Comparison of ENCODE assay signal across 26 mouse cellular contexts in the genomic region with DNA sequence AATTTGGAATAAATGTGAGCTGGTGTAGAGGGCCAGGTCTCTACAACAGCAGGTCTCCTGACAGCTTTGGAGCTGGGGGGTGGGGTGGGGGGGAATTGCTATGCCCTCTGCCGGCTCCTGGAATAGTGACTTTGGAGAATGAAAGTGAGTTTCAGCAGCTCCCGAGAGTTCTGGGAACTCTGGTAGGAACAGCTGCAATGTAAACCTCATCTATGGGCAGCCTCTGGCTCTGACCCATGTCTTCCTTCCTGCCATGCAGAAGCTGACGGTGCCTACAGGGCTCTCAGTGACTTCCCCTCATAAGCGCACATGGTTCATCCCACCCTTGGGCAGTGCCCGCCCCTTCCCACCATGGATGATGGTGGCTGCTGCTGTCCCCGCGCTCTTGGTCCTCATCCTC. TPM values are rescaled to one million over a fixed set of nuclear protein-coding genes. Genes with fewer than 3 reads are reported as not detected.
DNase-seq lines count a peak whose midpoint lies in the region; ATAC-seq and TF ChIP-seq lines count a peak whose summit lies in the region.
"Had no signal": no experiment of that assay in that cellular context is flagged by ENCODE, and none has a peak within 500 bp of the region (broad histone marks: within the 10 kb centered on the region; RNA-seq: fewer than 3 reads in every experiment).

No protein-coding gene starts in this region.

- no peak for ATAC-seq in heart, embryonic 11.5 days (replicated peaks; ENCODE audit: insufficient number of reproducible peaks, low FRiP score, low TSS enrichment)
- no peak for ATAC-seq in megakaryocyte, adult 5-6 weeks (ENCODE audit: poor library complexity, severe bottlenecking)
- ATAC-seq in stomach, postnatal 0 days (ENCODE audit: low FRiP score, low TSS enrichment), result no peak
- ATAC-seq: forebrain, embryonic 14.5 days; forebrain, embryonic 16.5 days had no signal

- no peak overlapping the region for H3K9ac ChIP-seq in heart, embryonic 11.5 days (ENCODE audit: low read depth, low read length)
- no peak overlapping the region for H3K9ac ChIP-seq in stomach, postnatal 0 days (ENCODE audit: low read length)
- H3K9ac ChIP-seq: embryonic facial prominence, embryonic 13.5 days; embryonic facial prominence, embryonic 15.5 days; forebrain, embryonic 12.5 days had no signal

- H3ac ChIP-seq in myocyte (ENCODE audit: control insufficient read depth, insufficient read length), result no peak overlapping the region

- TF ChIP-seq POLR2A in myocyte (IDR thresholded peaks at IDR 0.05; ENCODE audit: insufficient read length, low read depth), result peak; percentile 18

- H3K27me3 ChIP-seq in heart, embryonic 11.5 days (ENCODE audit: control insufficient read depth, insufficient read depth, low read length), result no peaks in the 10 kb centered on the region
- H3K27me3 ChIP-seq in megakaryocyte, embryonic 14.5 days (replicated peaks), result peaks cover 91% of the 10 kb centered on the region
- H3K27me3 ChIP-seq in myocyte (ENCODE audit: control insufficient read depth, insufficient read depth, insufficient read length), result no peaks in the 10 kb centered on the region
- H3K27me3 ChIP-seq in stomach, postnatal 0 days (ENCODE audit: control insufficient read depth, insufficient read depth, low read length), result no peaks in the 10 kb centered on the region
- H3K27me3 ChIP-seq: embryonic facial prominence, embryonic 13.5 days; embryonic facial prominence, embryonic 15.5 days; forebrain, embryonic 12.5 days had no signal

- H3K9me3 ChIP-seq in heart, embryonic 11.5 days (replicated peaks; ENCODE audit: control insufficient read depth, low read length), result no peaks in the 10 kb centered on the region
- no peaks in the 10 kb centered on the region for H3K9me3 ChIP-seq in megakaryocyte, embryonic 14.5 days
- H3K9me3 ChIP-seq in stomach, postnatal 0 days (ENCODE audit: control insufficient read depth, low read length), result no peaks in the 10 kb centered on the region
- H3K9me3 ChIP-seq: embryonic facial prominence, embryonic 13.5 days; embryonic facial prominence, embryonic 15.5 days; forebrain, embryonic 10.5 days; forebrain, embryonic 12.5 days had no signal

- peaks cover 17% of the 10 kb centered on the region for H3K4me1 ChIP-seq in heart, embryonic 11.5 days (ENCODE audit: control insufficient read depth, insufficient read depth, low read length)
- peaks cover 50% of the 10 kb centered on the region for H3K4me1 ChIP-seq in megakaryocyte, embryonic 14.5 days
- 0 out of 2 replicates have a peak, but pooled peaks cover 2% of the 10 kb centered on the region for H3K4me1 ChIP-seq in stomach, postnatal 0 days (replicated peaks; ENCODE audit: control insufficient read depth, insufficient read depth)

- TF ChIP-seq CTCF in layer of hippocampus, adult 2 months (conservative IDR thresholded peaks at IDR 0.05), result 0 out of 2 replicates have a peak, but pooled peaks have one; percentile 7
- TF ChIP-seq CTCF in stomach, postnatal 0 days (IDR thresholded peaks at IDR 0.05; ENCODE audit: low read depth), result no peak

- no peak overlapping the region for H3K4me3 ChIP-seq in heart, embryonic 11.5 days (ENCODE audit: low read depth, low read length)
- no peak overlapping the region for H3K4me3 ChIP-seq in layer of hippocampus, adult 2 months
- peak overlapping the region; percentile 3 for H3K4me3 ChIP-seq in megakaryocyte, embryonic 14.5 days (replicated peaks)
- H3K4me3 ChIP-seq in myocyte, result no peak overlapping the region
- H3K4me3 ChIP-seq in stomach, postnatal 0 days (ENCODE audit: low read depth, low read length), result no peak overlapping the region
- H3K4me3 ChIP-seq: embryonic facial prominence, embryonic 13.5 days; embryonic facial prominence, embryonic 15.5 days; erythroblast, embryonic 14.5 days; forebrain, embryonic 10.5 days; forebrain, embryonic 12.5 days had no signal

- H3K4me2 ChIP-seq in heart, embryonic 11.5 days, result no peak overlapping the region
- peak overlapping the region; percentile 58 for H3K4me2 ChIP-seq in myocyte (ENCODE audit: low read depth)
- no peak overlapping the region for H3K4me2 ChIP-seq in stomach, postnatal 0 days (replicated peaks; ENCODE audit: low read depth)
- H3K4me2 ChIP-seq: embryonic facial prominence, embryonic 13.5 days; embryonic facial prominence, embryonic 15.5 days; forebrain, embryonic 12.5 days had no signal

- TF ChIP-seq EP300 in stomach, postnatal 0 days (optimal IDR thresholded peaks at IDR 0.05), result no peak

- no peaks in the 10 kb centered on the region for H3K79me2 ChIP-seq in myocyte (ENCODE audit: control insufficient read depth, insufficient read depth)

- no peak overlapping the region for H3K27ac ChIP-seq in heart, embryonic 11.5 days (ENCODE audit: low read depth, low read length)
- H3K27ac ChIP-seq in layer of hippocampus, adult 2 months, result peak overlapping the region; percentile 64
- no peak overlapping the region for H3K27ac ChIP-seq in stomach, postnatal 0 days (replicated peaks)
- H3K27ac ChIP-seq: embryonic facial prominence, embryonic 13.5 days; embryonic facial prominence, embryonic 15.5 days; forebrain, embryonic 10.5 days; forebrain, embryonic 12.5 days had no signal

- 88% methylated on average over 7 of the region's 7 CpGs for WGBS in heart, embryonic 11.5 days (ENCODE audit: insufficient replicate concordance)
- WGBS in stomach, postnatal 0 days, result 78% methylated on average over 7 of the region's 7 CpGs

- peak; percentile 76 for DNase-seq in heart, adult 11 months
- no peak for DNase-seq in layer of hippocampus, adult 2 months (ENCODE audit: low spot score in 2 of 2)
- no peak for DNase-seq in layer of hippocampus, postnatal 36 days
- no peak for DNase-seq in stomach, postnatal 0 days (ENCODE audit: low spot score)
- DNase-seq: adrenal gland, adult 2 months; adrenal gland, postnatal 10 days; adrenal gland, postnatal 25 days; cerebellum, adult 11 months; cerebellum, adult 8-10 months; cerebellum, adult 9-11 months; cerebellum, postnatal 14 days; cerebellum, postnatal 36 days; embryo, embryonic 11 days had no signal

- H3K36me3 ChIP-seq in heart, embryonic 11.5 days (ENCODE audit: control insufficient read depth, insufficient read depth, low read length), result peaks cover 14% of the 10 kb centered on the region
- H3K36me3 ChIP-seq in megakaryocyte, embryonic 14.5 days (replicated peaks; ENCODE audit: low read length), result no peaks in the 10 kb centered on the region
- no peaks in the 10 kb centered on the region for H3K36me3 ChIP-seq in myocyte (ENCODE audit: control insufficient read depth, insufficient read depth)
- H3K36me3 ChIP-seq in stomach, postnatal 0 days (ENCODE audit: control insufficient read depth, insufficient read depth, low read length), result no peaks in the 10 kb centered on the region; the same call in 1 of the 2 replicates

TF ChIP-seq in myocyte, 11 proteins besides CTCF, POLR2A, EP300 and RAD21:
- TF ChIP-seq SRF (IDR thresholded peaks at IDR 0.05; ENCODE audit: control insufficient read depth, insufficient read length, low read depth), result no peak
- TF ChIP-seq REST (IDR thresholded peaks at IDR 0.05; ENCODE audit: insufficient read depth, insufficient read length), result no peak
- peak in 2 of 3 experiments; percentile 75 to 86 for TF ChIP-seq MYOG (IDR thresholded peaks at IDR 0.05; ENCODE audit: control insufficient read depth in 1 of 3, insufficient read depth in 1 of 3, insufficient read length in 2 of 3, low read depth in 2 of 3)
- TF ChIP-seq TCF12 (IDR thresholded peaks at IDR 0.05; ENCODE audit: insufficient read depth, poor library complexity, severe bottlenecking), result no peak
- peak; percentile 60 to 82 (median 79) for TF ChIP-seq MYOD1 (IDR thresholded peaks at IDR 0.05; ENCODE audit: control insufficient read depth in 1 of 3, insufficient read length in 2 of 3, low read depth in 2 of 3)

RNA-seq across cellular contexts. Expression of gene Slc4a3, which starts 9.6 kb away (rescaled TPM):
- 13.3 and 14.2 TPM in 2 replicates for polyA plus RNA-seq in heart, embryonic 11.5 days (2014; fragmentation: Nextera tagmentation; extraction: Ambion mirVana)
- total RNA-seq in layer of hippocampus, adult 2 months (2021), result 100 to 1,000 TPM; 106 to 110 TPM
- total RNA-seq in layer of hippocampus, postnatal 36 days (2021), result 100 to 1,000 TPM; 104 to 109 TPM
- 1.9 TPM in 1 of 2 replicates, not detected in the other for polyA plus RNA-seq in megakaryocyte, embryonic 14.5 days (2012; ENCODE audit: insufficient read depth, low replicate concordance)
- total RNA-seq in megakaryocyte, adult 5-6 weeks (2015), result 0.05 TPM in 1 of 2 replicates, not detected in the other
- not detected in 2 replicates for total RNA-seq in megakaryocyte, adult 5-6 weeks (2017)
- 48.6 TPM for polyA plus RNA-seq in myocyte (2012; fragmentation: generic; extraction: Trizol)
- polyA plus RNA-seq in stomach, postnatal 0 days (2015; fragmentation: Nextera tagmentation; extraction: Ambion mirVana), result 7.1 and 7.9 TPM in 2 replicates
- total RNA-seq: MEL had no signal
- polyA plus RNA-seq: erythroblast, embryonic 14.5 days had no signal

RNA-seq across cellular contexts. Expression of gene Stk11ip, which starts 34.4 kb away (rescaled TPM):
- 9.1 and 11.6 TPM in 2 replicates for polyA plus RNA-seq in heart, embryonic 11.5 days (2014; fragmentation: Nextera tagmentation; extraction: Ambion mirVana)
- total RNA-seq in layer of hippocampus, adult 2 months (2021), result 10 to 100 TPM; 25.6 to 27.4 TPM
- 10 to 100 TPM; 26.7 to 27.7 TPM for total RNA-seq in layer of hippocampus, postnatal 36 days (2021)
- polyA plus RNA-seq in megakaryocyte, embryonic 14.5 days (2012; ENCODE audit: insufficient read depth, low replicate concordance), result 35.7 and 52.7 TPM in 2 replicates
- total RNA-seq in megakaryocyte, adult 5-6 weeks (2015), result 9.5 and 10.7 TPM in 2 replicates
- total RNA-seq in megakaryocyte, adult 5-6 weeks (2017), result 17.2 and 20.5 TPM in 2 replicates
- polyA plus RNA-seq in myocyte (2012; fragmentation: generic; extraction: Trizol), result 33.3 TPM
- polyA plus RNA-seq in stomach, postnatal 0 days (2015; fragmentation: Nextera tagmentation; extraction: Ambion mirVana), result 6.7 and 6.8 TPM in 2 replicates

RNA-seq across cellular contexts. Expression of gene Inha, which starts 48.8 kb away (rescaled TPM):
- 4.0 and 4.8 TPM in 2 replicates for polyA plus RNA-seq in heart, embryonic 11.5 days (2014; fragmentation: Nextera tagmentation; extraction: Ambion mirVana)
- 10 to 100 TPM; 15.3 to 16.5 TPM for total RNA-seq in layer of hippocampus, adult 2 months (2021)
- 10 to 100 TPM; 16.4 to 16.6 TPM for total RNA-seq in layer of hippocampus, postnatal 36 days (2021)
- 2.3 and 2.4 TPM in 2 replicates for polyA plus RNA-seq in megakaryocyte, embryonic 14.5 days (2012; ENCODE audit: insufficient read depth, low replicate concordance)
- total RNA-seq in megakaryocyte, adult 5-6 weeks (2015), result not detected in 2 replicates
- total RNA-seq in megakaryocyte, adult 5-6 weeks (2017), result not detected in 2 replicates
- polyA plus RNA-seq in myocyte (2012; fragmentation: generic; extraction: Trizol), result 4.7 TPM
- polyA plus RNA-seq in stomach, postnatal 0 days (2015; fragmentation: Nextera tagmentation; extraction: Ambion mirVana), result 4.7 and 6.1 TPM in 2 replicates
- total RNA-seq: common myeloid progenitor, adult 5-6 weeks; MEL had no signal
- polyA plus RNA-seq: erythroblast, embryonic 14.5 days had no signal

RNA-seq across cellular contexts. Expression of gene Obsl1, which starts 49.4 kb away (rescaled TPM):
- 98.8 and 102 TPM in 2 replicates for polyA plus RNA-seq in heart, embryonic 11.5 days (2014; fragmentation: Nextera tagmentation; extraction: Ambion mirVana)
- total RNA-seq in layer of hippocampus, adult 2 months (2021), result 10 to 100 TPM; 20.6 to 25.9 TPM
- 10 to 100 TPM; 24.1 to 26.3 TPM for total RNA-seq in layer of hippocampus, postnatal 36 days (2021)
- 8.6 and 12.9 TPM in 2 replicates for polyA plus RNA-seq in megakaryocyte, embryonic 14.5 days (2012; ENCODE audit: insufficient read depth, low replicate concordance)
- not detected in 2 replicates for total RNA-seq in megakaryocyte, adult 5-6 weeks (2015)
- not detected in 2 replicates for total RNA-seq in megakaryocyte, adult 5-6 weeks (2017)
- polyA plus RNA-seq in myocyte (2012; fragmentation: generic; extraction: Trizol), result 148 TPM
- polyA plus RNA-seq in stomach, postnatal 0 days (2015; fragmentation: Nextera tagmentation; extraction: Ambion mirVana), result 17.9 and 21.2 TPM in 2 replicates
